In the genomic region with DNA sequence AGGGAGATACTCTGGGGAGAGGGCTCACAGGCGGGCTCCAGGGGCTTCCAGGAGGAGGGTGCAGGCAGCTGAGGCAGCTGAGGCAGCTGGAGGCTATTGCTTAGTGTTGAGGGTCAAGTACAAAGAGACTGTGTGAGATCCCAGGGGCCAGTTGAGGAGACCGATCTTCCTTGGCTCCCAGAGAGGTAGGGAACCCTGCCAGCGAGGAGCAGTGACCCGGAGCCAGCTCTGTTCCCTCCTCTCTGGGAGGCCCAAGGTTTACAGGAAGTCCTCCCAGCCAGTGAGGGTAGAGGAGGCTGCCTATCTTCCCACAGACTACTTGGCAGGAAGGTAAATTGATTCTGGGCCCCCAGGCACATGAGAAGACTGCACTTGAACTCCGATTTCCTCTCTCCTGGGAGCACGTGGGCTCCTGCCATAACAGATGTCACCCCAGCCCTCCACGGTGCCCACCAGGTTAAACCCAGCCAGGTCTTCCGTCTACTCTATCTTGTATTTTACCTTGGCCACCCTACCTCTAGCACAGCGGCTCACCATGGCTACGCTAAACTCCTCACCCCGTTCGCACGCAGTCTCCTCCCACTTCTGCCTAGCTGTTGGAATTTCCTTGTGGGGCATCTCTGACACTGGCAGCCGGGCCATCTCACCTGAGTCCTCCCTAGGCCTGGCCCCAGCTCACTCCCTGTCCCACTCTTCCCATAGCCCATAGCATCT, we compare ENCODE assay signal across 9 mouse cellular contexts. TPM values are rescaled to one million over a fixed set of nuclear protein-coding genes. Genes with fewer than 3 reads are reported as not detected.
A peak's percentile ranks its signal among the peaks of the same experiment; 100 is the strongest.
DNase-seq lines count a peak whose midpoint lies in the region; ATAC-seq lines count a peak whose summit lies in the region.
"Had no signal": no experiment of that assay in that cellular context is flagged by ENCODE, and none has a peak within 500 bp of the region (broad histone marks: within the 10 kb centered on the region; RNA-seq: fewer than 3 reads in every experiment).

No protein-coding gene starts in this region.

- ATAC-seq in activated CD4-positive, CD25-positive, alpha-beta regulatory T cell, adult 4 months: no peak

- DNase-seq in adrenal gland, adult 2 months: peak; percentile 60
- no peak for DNase-seq in adrenal gland, adult 8-10 months
- DNase-seq in ovary, adult 18-20 months (ENCODE audit: low spot score): peak; percentile 53
- no peak for DNase-seq in ovary, postnatal 10 days (ENCODE audit: low spot score)
- peak; percentile 58 for DNase-seq in heart, postnatal 4 days
- peak; percentile 48 for DNase-seq in ovary, postnatal 36 days (ENCODE audit: low spot score)
- no peak for DNase-seq in spleen, postnatal 36 days (ENCODE audit: low spot score in 2 of 2)

RNA-seq across cellular contexts. Expression of gene Loxl4, which starts 55.9 kb away (rescaled TPM):
- total RNA-seq in adrenal gland, adult 2 months (2021): 1 to 10 TPM; 2.2 to 8.6 TPM
- 0.90 and 0.95 TPM in 2 replicates for polyA plus RNA-seq in adrenal gland, adult 2 months (2012; rRNA removed)
- 1 to 10 TPM; 1.5 to 3.1 (median 2.0) TPM for total RNA-seq in adrenal gland, adult 8-10 months (2022)
- 1 to 10 TPM; 1.9 TPM for total RNA-seq in heart, postnatal 4 days (2021)
- under 1 TPM; 0.17 TPM for polyA plus RNA-seq in activated CD4-positive, CD25-positive, alpha-beta regulatory T cell, adult 4 months (2017; shearing (Covaris generic))
- polyA plus RNA-seq: macrophage had no signal

Comparison
In these comparisons a context has a peak if more than half of its experiments do, and no peak if none do; other contexts are left out.
1. DNase-seq: peak in adrenal gland, adult 2 months (single experiment), ovary, adult 18-20 months (single experiment), heart, postnatal 4 days (single experiment) and ovary, postnatal 36 days (single experiment); none in adrenal gland, adult 8-10 months (single experiment), ovary, postnatal 10 days (single experiment) and spleen, postnatal 36 days (0 of 2).